Mouse (Mus musculus) embryo, embryonic 10 days (tissue): ENCODE measurements around the gene Hras.

Experiments used
- DNase-seq: peaks from one replicate; pipeline ENCODE4 v3.0.0-alpha.2; 2015; ENCODE audit warnings: low spot score

Gene Hras

GRCm38 (mm10) chr7:141213605-141214235 is 19.9 kb upstream of the Hras start, which contains the start of gene Lmntd2:
Gene Lmntd2, minus strand, starts transcription at chr7:141214080.
- no peak for DNase-seq

- no peak for DNase-seq
Observed at GRCm38 (mm10) chr7:141213133-141213532, 19.3 kb upstream of the Hras start.

DNA sequence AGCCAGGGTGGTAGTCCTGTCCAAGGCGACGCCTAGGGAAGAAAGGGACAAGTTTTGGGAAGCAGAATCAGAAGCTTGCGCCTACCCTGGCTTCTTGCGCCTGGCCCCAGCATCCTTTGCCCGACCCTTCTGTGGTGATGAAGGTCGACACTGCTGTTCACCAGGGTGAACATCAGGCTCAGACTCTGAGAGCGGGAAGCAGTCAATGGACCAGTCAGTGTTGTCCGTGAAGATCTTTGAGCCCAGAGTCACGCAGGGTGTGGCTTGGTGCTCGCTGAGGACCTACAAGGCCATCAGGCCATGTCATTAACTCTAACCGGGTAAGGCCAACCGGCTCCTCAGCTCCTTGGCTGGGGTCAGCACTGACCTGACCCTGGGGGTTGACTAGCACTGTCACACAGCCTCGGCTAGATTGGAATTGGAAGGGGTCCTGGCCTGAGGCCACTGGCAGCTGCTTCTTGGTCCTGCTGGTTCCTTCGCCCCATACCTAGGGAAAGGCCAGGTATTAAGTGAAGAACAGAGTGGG is 16.9 kb upstream of the Hras start:
- no peak for DNase-seq

GRCm38 (mm10) chr7:141210137-141210536 is 16.3 kb upstream of the Hras start:
- DNase-seq: no peak

GRCm38 (mm10) chr7:141209526-141209925 is 15.7 kb upstream of the Hras start:
- no peak for DNase-seq

- no peak for DNase-seq
Observed at GRCm38 (mm10) chr7:141206182-141206937, 12.6 kb upstream of the Hras start.

GRCm38 (mm10) chr7:141205504-141205903 is 11.7 kb upstream of the Hras start:
- DNase-seq: no peak

- no peak for DNase-seq
Observed at GRCm38 (mm10) chr7:141204546-141204945, 10.7 kb upstream of the Hras start.

DNA sequence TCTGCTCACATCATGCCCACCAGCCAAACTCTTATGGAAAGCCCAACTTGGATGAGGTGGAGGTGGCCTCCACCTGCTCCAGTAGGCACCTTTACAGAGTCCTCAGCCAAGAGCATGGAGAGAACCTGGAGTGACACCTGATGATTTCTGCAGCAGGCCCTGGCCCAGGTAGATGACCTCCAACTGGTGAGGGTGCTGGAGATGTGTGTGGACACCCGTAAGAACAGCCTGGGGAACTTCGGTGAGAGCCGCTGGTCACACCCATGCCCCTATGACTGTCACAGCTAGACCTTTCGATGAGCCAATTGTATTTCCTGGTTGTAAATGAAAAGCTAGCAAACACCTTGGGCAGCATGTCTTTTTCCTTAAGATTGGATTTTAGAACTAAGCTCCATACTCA is 4.3 kb upstream of the Hras start:
- no peak for DNase-seq

DNA sequence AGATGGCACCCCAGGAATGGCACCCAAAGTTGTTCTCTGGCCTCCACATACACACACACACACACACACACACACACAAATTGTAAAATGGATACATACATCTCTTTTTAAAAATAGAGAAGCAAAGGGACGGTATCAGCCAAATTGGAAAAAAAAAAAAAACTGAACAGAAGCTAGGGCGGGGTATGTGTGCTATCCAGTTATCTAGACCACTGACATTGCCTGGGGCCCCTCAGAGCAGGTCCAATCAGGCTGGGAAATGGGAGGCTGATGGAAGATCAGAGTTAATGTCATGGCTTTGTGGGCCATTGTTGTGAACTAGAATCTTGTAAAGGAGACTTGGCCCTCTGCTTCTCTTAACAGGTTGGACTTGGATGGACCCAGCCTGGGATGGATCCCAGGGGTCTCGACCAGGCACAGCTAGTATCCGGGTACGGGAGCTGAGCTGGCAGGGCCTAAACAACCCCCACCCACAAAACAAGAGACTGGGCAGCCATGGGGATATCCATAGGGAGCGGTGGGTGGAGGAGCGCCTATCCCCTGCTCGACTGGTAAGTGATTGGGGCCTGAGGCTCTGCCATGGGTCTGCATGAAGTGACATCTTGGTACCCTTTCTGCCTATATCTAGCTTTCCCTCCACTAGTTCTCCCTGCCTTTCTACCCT is 2.9 kb upstream of the Hras start:
- DNase-seq: no peak

GRCm38 (mm10) chr7:141195754-141196153 is 1.9 kb upstream of the Hras start:
- DNase-seq: no peak

GRCm38 (mm10) chr7:141194830-141195229 is 1.0 kb upstream of the Hras start:
- peak; percentile 96 for DNase-seq

DNA sequence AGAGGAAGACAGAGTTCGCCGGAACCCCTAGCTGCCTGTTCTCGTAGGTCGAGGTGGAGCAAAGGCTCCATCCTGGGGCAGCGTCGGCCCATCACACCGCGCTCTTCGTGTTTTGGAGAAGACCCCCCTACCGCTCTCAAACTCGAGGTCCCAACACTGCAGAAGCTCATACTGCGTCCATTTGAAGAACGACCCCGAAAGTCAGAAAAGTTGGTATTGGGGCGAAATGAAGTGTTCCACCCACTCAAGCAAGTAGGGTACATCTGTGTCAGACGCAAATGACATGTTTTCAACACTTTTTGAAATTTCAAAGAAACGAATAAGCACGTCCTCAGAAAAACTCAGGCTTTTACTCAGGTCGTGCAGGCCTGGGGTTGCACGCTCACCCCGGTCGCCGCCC is 604 bp upstream of the Hras start:
- DNase-seq: no peak

- DNase-seq: peak; percentile 19
Observed at GRCm38 (mm10) chr7:141193348-141193856, 403 bp downstream of the Hras start.

GRCm38 (mm10) chr7:141192776-141193347 is 943 bp downstream of the Hras start:
- DNase-seq: no peak

DNA sequence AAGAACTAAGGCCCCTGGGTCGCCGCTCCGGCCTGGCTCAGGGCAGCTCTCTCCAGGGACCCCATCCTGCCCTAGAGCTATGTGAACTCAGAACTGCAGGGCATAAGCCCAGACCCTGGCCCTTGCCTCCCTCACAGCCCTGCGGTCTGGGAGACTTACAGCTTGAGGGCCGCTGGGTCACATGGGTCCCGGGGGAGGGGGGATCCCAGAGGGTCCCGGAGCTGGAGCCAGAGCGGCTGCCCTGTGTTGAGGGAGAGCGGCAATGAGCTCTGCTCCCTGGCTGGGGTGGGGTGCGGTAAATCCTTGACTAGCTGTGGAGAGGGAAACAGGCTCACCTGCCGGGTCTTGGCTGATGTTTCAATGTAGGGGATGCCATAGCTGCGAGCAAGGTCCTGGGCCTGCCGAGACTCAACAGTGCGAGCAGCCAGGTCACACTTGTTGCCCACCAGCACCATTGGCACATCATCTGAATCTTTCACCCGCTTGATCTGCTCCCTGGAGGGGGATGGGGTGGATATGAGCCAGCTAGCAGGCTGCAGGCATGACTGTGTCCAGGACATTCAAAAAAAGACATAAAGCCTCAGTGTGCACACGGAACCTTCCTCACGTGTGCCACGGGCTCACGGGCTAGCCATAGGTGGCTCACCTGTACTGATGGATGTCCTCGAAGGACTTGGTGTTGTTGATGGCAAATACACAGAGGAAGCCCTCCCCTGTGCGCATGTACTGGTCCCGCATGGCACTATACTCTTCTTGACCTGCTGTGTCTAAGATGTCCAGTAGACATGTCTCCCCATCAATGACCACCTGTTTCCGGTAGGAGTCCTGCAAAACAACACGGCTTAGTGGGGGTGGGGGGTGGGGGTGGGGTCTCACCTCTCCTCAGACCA is 1.8 kb downstream of the Hras start:
- DNase-seq: no peak

DNA sequence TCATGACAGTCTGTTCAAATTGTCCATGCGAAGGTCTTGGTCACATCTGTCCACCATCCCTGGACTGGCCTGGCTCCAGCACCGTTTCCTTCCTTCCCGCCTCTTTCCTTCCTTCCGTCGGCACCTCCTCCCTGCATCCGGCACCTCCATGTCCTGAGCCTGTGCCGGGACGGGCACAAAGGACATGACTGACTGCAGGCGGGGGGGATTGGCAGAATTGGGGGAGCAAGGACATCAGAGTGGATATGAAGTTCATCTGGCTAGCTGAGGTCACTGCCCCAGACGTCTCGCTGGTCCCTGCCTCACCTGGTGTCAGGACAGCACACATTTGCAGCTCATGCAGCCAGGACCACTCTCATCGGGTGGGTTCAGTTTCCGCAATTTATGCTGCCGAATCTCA is 2.8 kb downstream of the Hras start:
- no peak for DNase-seq

- DNase-seq: no peak
Observed at GRCm38 (mm10) chr7:141190220-141190619, 3.6 kb downstream of the Hras start.

DNA sequence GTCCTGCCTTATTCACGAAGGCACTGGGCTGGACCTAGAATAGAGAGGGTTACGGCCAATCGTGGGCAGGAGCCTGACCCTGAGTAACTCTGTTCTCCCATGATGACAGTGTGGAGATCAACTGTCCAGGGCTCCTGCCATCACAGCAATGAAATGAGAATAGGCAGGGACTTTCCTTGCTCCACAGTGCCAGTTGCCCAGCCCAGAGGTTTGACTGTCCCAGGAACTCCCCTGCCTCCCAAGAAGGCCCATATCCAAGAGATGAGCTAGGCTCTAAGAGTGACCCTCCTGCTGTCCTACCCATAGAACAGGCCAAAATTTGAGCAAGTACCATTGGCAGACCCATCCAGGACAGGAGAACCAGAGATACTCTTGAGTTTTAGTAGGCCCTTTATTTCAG is 5.1 kb downstream of the Hras start:
- no peak for DNase-seq

- DNase-seq: no peak
Observed at GRCm38 (mm10) chr7:141188194-141188593, 5.6 kb downstream of the Hras start.

GRCm38 (mm10) chr7:141176173-141176572 is 17.6 kb downstream of the Hras start:
- peak; percentile 95 for DNase-seq
